Comparison of ENCODE assay signal across 8 mouse cellular contexts in genomic region chr1:120121930-120122530, GRCm38 (mm10). TPM values are rescaled to one million over a fixed set of nuclear protein-coding genes. Genes with fewer than 3 reads are reported as not detected.
DNase-seq lines count a peak whose midpoint lies in the region; ATAC-seq lines count a peak whose summit lies in the region.

No protein-coding gene starts in this region.

- ATAC-seq in heart, embryonic 16.5 days (replicated peaks; ENCODE audit: extremely low read depth, insufficient read depth, low FRiP score) = no peak
- ATAC-seq in hindbrain, embryonic 13.5 days (ENCODE audit: low FRiP score) = no peak
- no peak for ATAC-seq in midbrain, embryonic 12.5 days (ENCODE audit: low FRiP score, low read depth)

- intact Hi-C loops in heart, postnatal 10 days (cut with DNase I) = loop anchor here (5.0 kb wide), 1 partner anchor 975 kb away; no protein-coding TSS in a partner anchor

- peak overlapping the region; percentile 97 for H3K27ac ChIP-seq in heart, embryonic 16.5 days (ENCODE audit: low read length)
- H3K27ac ChIP-seq in hindbrain, embryonic 13.5 days = peak overlapping the region; percentile 92
- H3K27ac ChIP-seq in midbrain, embryonic 12.5 days (replicated peaks) = peak overlapping the region; percentile 91

- no peak for DNase-seq in heart, postnatal 10 days
- DNase-seq in MEL-GATA-1-ER (ENCODE audit: extremely low read depth, low read depth) = peak; percentile 53
- DNase-seq in adrenal gland, postnatal 4 days (ENCODE audit: low spot score in 2 of 2) = no peak
- DNase-seq in right cerebral cortex, adult 18-20 months = no peak
- DNase-seq in embryo, embryonic 10.5 days (ENCODE audit: low spot score) = no peak

- peak overlapping the region; percentile 80 for H3K9ac ChIP-seq in heart, embryonic 16.5 days (ENCODE audit: low read length)
- peak overlapping the region; percentile 68; the same call in 1 of the 2 replicates for H3K9ac ChIP-seq in hindbrain, embryonic 13.5 days
- peak overlapping the region; percentile 55; the same call in 1 of the 2 replicates for H3K9ac ChIP-seq in midbrain, embryonic 12.5 days (replicated peaks)

- H3K4me2 ChIP-seq in heart, embryonic 16.5 days (ENCODE audit: low read depth, low read length) = peak overlapping the region; percentile 85
- H3K4me2 ChIP-seq in hindbrain, embryonic 13.5 days = peak overlapping the region; percentile 89
- peak overlapping the region; percentile 76 for H3K4me2 ChIP-seq in midbrain, embryonic 12.5 days (replicated peaks)

- no peaks in the 10 kb centered on the region for H3K27me3 ChIP-seq in heart, embryonic 16.5 days (ENCODE audit: control insufficient read depth, insufficient read depth, low read length)
- no peaks in the 10 kb centered on the region for H3K27me3 ChIP-seq in hindbrain, embryonic 13.5 days
- H3K27me3 ChIP-seq in midbrain, embryonic 12.5 days = no peaks in the 10 kb centered on the region

- 86% methylated on average over 9 of the region's 9 CpGs for WGBS in heart, embryonic 16.5 days
- WGBS in hindbrain, embryonic 13.5 days = 93% methylated on average over 9 of the region's 9 CpGs
- WGBS in midbrain, embryonic 12.5 days = 90% methylated on average over 9 of the region's 9 CpGs

- H3K9me3 ChIP-seq in heart, embryonic 16.5 days (replicated peaks; ENCODE audit: control insufficient read depth, low read length) = no peaks in the 10 kb centered on the region
- H3K9me3 ChIP-seq in hindbrain, embryonic 13.5 days = no peaks in the 10 kb centered on the region
- no peaks in the 10 kb centered on the region for H3K9me3 ChIP-seq in midbrain, embryonic 12.5 days

- peaks cover 35% of the 10 kb centered on the region for H3K4me1 ChIP-seq in heart, embryonic 16.5 days (ENCODE audit: control insufficient read depth, insufficient read depth, low read length)
- H3K4me1 ChIP-seq in hindbrain, embryonic 13.5 days (replicated peaks) = peaks cover 41% of the 10 kb centered on the region
- H3K4me1 ChIP-seq in midbrain, embryonic 12.5 days = peaks cover 31% of the 10 kb centered on the region

- H3K4me3 ChIP-seq in heart, embryonic 16.5 days (ENCODE audit: low read length) = peak overlapping the region; percentile 55
- peak overlapping the region; percentile 57 for H3K4me3 ChIP-seq in hindbrain, embryonic 13.5 days
- peak overlapping the region; percentile 55 for H3K4me3 ChIP-seq in midbrain, embryonic 12.5 days

- H3K36me3 ChIP-seq in heart, embryonic 16.5 days (ENCODE audit: control insufficient read depth, insufficient read depth) = 0 out of 2 replicates have a peak, but pooled peaks cover 3% of the 10 kb centered on the region
- no peaks in the 10 kb centered on the region for H3K36me3 ChIP-seq in hindbrain, embryonic 13.5 days
- H3K36me3 ChIP-seq in midbrain, embryonic 12.5 days = 0 out of 2 replicates have a peak, but pooled peaks cover 4% of the 10 kb centered on the region

RNA-seq across cellular contexts. Expression of gene 3110009E18Rik, which starts 1.0 kb away (rescaled TPM):
- polyA plus RNA-seq in heart, embryonic 16.5 days (2015; fragmentation: Nextera tagmentation; extraction: Ambion mirVana) = 8.1 and 11.7 TPM in 2 replicates
- 1 to 10 TPM; 4.5 to 7.0 TPM for total RNA-seq in heart, postnatal 10 days (2021)
- 20.1 and 21.6 TPM in 2 replicates for polyA plus RNA-seq in hindbrain, embryonic 13.5 days (2015; fragmentation: Nextera tagmentation; extraction: Ambion mirVana)
- 24.5 and 25.3 TPM in 2 replicates for polyA plus RNA-seq in midbrain, embryonic 12.5 days (2016; fragmentation: Nextera tagmentation; extraction: Ambion mirVana)
- total RNA-seq in adrenal gland, postnatal 4 days (2021) = 10 to 100 TPM; 12.5 to 14.2 TPM

RNA-seq across cellular contexts. Expression of gene Dbi, which starts 1.2 kb away (rescaled TPM):
- 676 and 692 TPM in 2 replicates for polyA plus RNA-seq in heart, embryonic 16.5 days (2015; fragmentation: Nextera tagmentation; extraction: Ambion mirVana)
- total RNA-seq in heart, postnatal 10 days (2021) = 100 to 1,000 TPM; 424 to 472 TPM
- polyA plus RNA-seq in hindbrain, embryonic 13.5 days (2015; fragmentation: Nextera tagmentation; extraction: Ambion mirVana) = 1,104 and 1,361 TPM in 2 replicates
- 590 and 616 TPM in 2 replicates for polyA plus RNA-seq in midbrain, embryonic 12.5 days (2016; fragmentation: Nextera tagmentation; extraction: Ambion mirVana)
- 100 to 1,000 TPM; 429 to 512 TPM for total RNA-seq in adrenal gland, postnatal 4 days (2021)

RNA-seq across cellular contexts. Expression of gene Tmem37, which starts 48.2 kb away (rescaled TPM):
- polyA plus RNA-seq in heart, embryonic 16.5 days (2015; fragmentation: Nextera tagmentation; extraction: Ambion mirVana) = 10.2 and 10.4 TPM in 2 replicates
- total RNA-seq in heart, postnatal 10 days (2021) = 1 to 10 TPM; 4.2 to 6.2 TPM
- polyA plus RNA-seq in hindbrain, embryonic 13.5 days (2015; fragmentation: Nextera tagmentation; extraction: Ambion mirVana) = 7.9 and 8.0 TPM in 2 replicates
- 7.6 and 8.9 TPM in 2 replicates for polyA plus RNA-seq in midbrain, embryonic 12.5 days (2016; fragmentation: Nextera tagmentation; extraction: Ambion mirVana)
- 10 to 100 TPM; 17.5 to 18.5 TPM for total RNA-seq in adrenal gland, postnatal 4 days (2021)
